Mouse (Mus musculus): ENCODE data around the gene Evi2a.

The Evi2a gene

GRCm38 (mm10) chr11:79523560-79524309 is 6.7 kb downstream of the Evi2a start, which contains the start of gene Evi2b:
Gene Evi2b (minus strand): TSS chr11:79523762.
- DNase-seq, result no peak

- DNase-seq, result no peak
Observed at GRCm38 (mm10) chr11:79522944-79523343, 7.5 kb downstream of the Evi2a start.

- DNase-seq, result no peak
Observed at GRCm38 (mm10) chr11:79521930-79522329, 8.5 kb downstream of the Evi2a start.

- DNase-seq, result no peak
Observed at GRCm38 (mm10) chr11:79520772-79521171, 9.6 kb downstream of the Evi2a start.

GRCm38 (mm10) chr11:79519878-79520291 is 10.5 kb downstream of the Evi2a start:
- peak; percentile 82 for DNase-seq

GRCm38 (mm10) chr11:79519299-79519698 is 11.1 kb downstream of the Evi2a start:
- no peak for DNase-seq

- DNase-seq, result no peak
Observed at GRCm38 (mm10) chr11:79515798-79516197, 14.6 kb downstream of the Evi2a start.

GRCm38 (mm10) chr11:79515331-79515730 is 15.1 kb downstream of the Evi2a start:
- DNase-seq, result no peak

GRCm38 (mm10) chr11:79511970-79512369 is 18.4 kb downstream of the Evi2a start:
- no peak for DNase-seq

- no peak for DNase-seq
Observed at GRCm38 (mm10) chr11:79504506-79504905, 25.9 kb downstream of the Evi2a start.

- DNase-seq, result peak; percentile 84
Observed at GRCm38 (mm10) chr11:79503845-79504244, 26.6 kb downstream of the Evi2a start, which contains the start of gene Omg. Gene Omg (minus strand): TSS chr11:79504084.

- peak; percentile 38 for DNase-seq
Observed at GRCm38 (mm10) chr11:79502917-79503316, 27.5 kb downstream of the Evi2a start.

GRCm38 (mm10) chr11:79494976-79495800 is 35.2 kb downstream of the Evi2a start:
- DNase-seq, result no peak

GRCm38 (mm10) chr11:79484721-79485120 is 45.7 kb downstream of the Evi2a start:
- DNase-seq, result no peak

- no peak for DNase-seq
Observed at GRCm38 (mm10) chr11:79483876-79484528, 46.4 kb downstream of the Evi2a start.

- DNase-seq, result no peak
Observed at GRCm38 (mm10) chr11:79483392-79483791, 47.0 kb downstream of the Evi2a start.

All from layer of hippocampus, adult 9-11 months (tissue).